Mouse (Mus musculus) CH12.LX (cell line): Measurements from ENCODE around the gene Gpatch2. TPM values are rescaled to one million over a fixed set of nuclear protein-coding genes. Genes with fewer than 3 reads are reported as not detected.

ENCODE experiments used
- DNase-seq: peaks from one replicate; pipeline ENCODE4 v3.0.0-alpha.2; 2013; ENCODE audit errors: extremely low read depth
- H3K27ac ChIP-seq: 2 replicates; pipeline ENCODE4 v1.5.1; 2012; ENCODE audit warnings: low read depth, mild to moderate bottlenecking, control low read depth, moderate library complexity; ENCODE audit not compliant: insufficient read depth
- H3K27me3 ChIP-seq: replicated peaks from 2 replicates; pipeline ENCODE3; 2012; ENCODE audit warnings: inconsistent platforms
- H3K36me3 ChIP-seq, 2 experiments: replicated peaks in 1 of 2; 2 replicates each; pipeline versions ENCODE3 to v1.6.1; 2012; ENCODE audit warnings: inconsistent platforms in 1 of 2, low read length in 1 of 2, mild to moderate bottlenecking in 1 of 2, mixed read lengths in 1 of 2, moderate library complexity in 1 of 2; ENCODE audit not compliant: control insufficient read depth in 1 of 2, insufficient read depth in 1 of 2
- H3K4me1 ChIP-seq, 2 experiments: 2 replicates each; pipeline ENCODE4 v1.6.1; 2012; ENCODE audit warnings: inconsistent platforms in 1 of 2, moderate library complexity in 1 of 2; ENCODE audit not compliant: insufficient read depth in 2 of 2, control insufficient read depth in 1 of 2
- H3K4me2 ChIP-seq: 2 replicates; pipeline ENCODE4 v1.6.1; 2012; ENCODE audit warnings: low read depth, mild to moderate bottlenecking, control low read depth; ENCODE audit not compliant: poor library complexity, insufficient read depth, severe bottlenecking
- H3K4me3 ChIP-seq, 3 experiments: fragments of 150-350 bp in 1 of 3; sonication (generic) in 1 of 3; replicated peaks in 1 of 3; 2 replicates each; pipeline versions ENCODE3 to v1.5.1; 2011 to 2012; ENCODE audit warnings: low read depth in 2 of 3, low read length in 2 of 3, mild to moderate bottlenecking in 2 of 3, moderate library complexity in 2 of 3, control low read depth in 1 of 3, improper control_type of control experiment in 1 of 3, inconsistent platforms in 1 of 3, mixed read lengths in 1 of 3; ENCODE audit not compliant: poor library complexity in 1 of 3
- H3K79me2 ChIP-seq: replicated peaks from 2 replicates; pipeline ENCODE4 v1.6.1; 2012; ENCODE audit warnings: mild to moderate bottlenecking, moderate library complexity; ENCODE audit not compliant: control insufficient read depth, poor library complexity, insufficient read depth, severe bottlenecking; ENCODE audit errors: extremely low read depth
- H3K9ac ChIP-seq: 2 replicates; pipeline ENCODE4 v1.6.1; 2012; ENCODE audit warnings: low read depth, mild to moderate bottlenecking, control low read depth, moderate library complexity; ENCODE audit not compliant: insufficient read depth
- H3K9me3 ChIP-seq: replicated peaks from 2 replicates; pipeline ENCODE3; 2012; ENCODE audit warnings: low read length, inconsistent platforms, mixed read lengths
- BHLHE40 ChIP-seq: IDR thresholded peaks from 2 replicates; pipeline ENCODE4 v1.6.1; 2011; ENCODE audit warnings: mild to moderate bottlenecking, low read depth, low read length, improper control_type of control experiment
- CHD1 ChIP-seq: IDR thresholded peaks from 2 replicates; pipeline ENCODE4 v1.6.1; 2012; ENCODE audit warnings: low read depth, low read length, improper control_type of control experiment, inconsistent platforms
- CHD2 ChIP-seq: IDR thresholded peaks from 2 replicates; pipeline ENCODE4 v1.6.1; 2011; ENCODE audit warnings: low read length, improper control_type of control experiment
- CTCF ChIP-seq, 2 experiments: IDR thresholded peaks in 1 of 2; conservative IDR thresholded peaks in 1 of 2; 2 replicates each; pipeline ENCODE4 v1.5.1; 2011 to 2012; ENCODE audit warnings: low read depth in 2 of 2, low read length in 2 of 2, improper control_type of control experiment in 1 of 2, inconsistent platforms in 1 of 2, mild to moderate bottlenecking in 1 of 2, moderate library complexity in 1 of 2
- E2F4 ChIP-seq: IDR thresholded peaks from 2 replicates; pipeline ENCODE4 v1.6.1; 2011; ENCODE audit warnings: low read depth, low read length, improper control_type of control experiment; ENCODE audit not compliant: insufficient replicate concordance
- ELF1 ChIP-seq: IDR thresholded peaks from 2 replicates; pipeline ENCODE4 v1.6.1; 2014; ENCODE audit warnings: low read depth, mild to moderate bottlenecking, inconsistent platforms, low read length, improper control_type of control experiment
- EP300 ChIP-seq: IDR thresholded peaks from 2 replicates; pipeline ENCODE4 v1.6.1; 2011; ENCODE audit warnings: low read length, improper control_type of control experiment
- ETS1 ChIP-seq: conservative IDR thresholded peaks from 2 replicates; pipeline ENCODE4 v1.6.1; 2012; ENCODE audit warnings: low read depth, mild to moderate bottlenecking, inconsistent platforms, low read length, improper control_type of control experiment, moderate library complexity
- GABPA ChIP-seq: IDR thresholded peaks from 2 replicates; pipeline ENCODE4 v1.6.1; 2012; ENCODE audit warnings: low read depth, low read length, improper control_type of control experiment, inconsistent platforms; ENCODE audit not compliant: insufficient replicate concordance
- HCFC1 ChIP-seq: IDR thresholded peaks from 2 replicates; pipeline ENCODE4 v1.6.1; 2012; ENCODE audit warnings: low read depth, mild to moderate bottlenecking, inconsistent platforms, low read length, improper control_type of control experiment
- IRF4 ChIP-seq: IDR thresholded peaks from 2 replicates; pipeline ENCODE4 v1.6.1; 2014; ENCODE audit warnings: low read depth, mild to moderate bottlenecking, inconsistent platforms, low read length, improper control_type of control experiment
- JUN ChIP-seq: IDR thresholded peaks from 2 replicates; pipeline ENCODE4 v1.6.1; 2011; ENCODE audit warnings: low read depth, mild to moderate bottlenecking, low read length, improper control_type of control experiment, moderate library complexity; ENCODE audit not compliant: insufficient read depth
- JUND ChIP-seq: conservative IDR thresholded peaks from 2 replicates; pipeline ENCODE4 v1.6.1; 2011; ENCODE audit warnings: low read depth, low read length, improper control_type of control experiment
- KAT2A ChIP-seq: IDR thresholded peaks from 2 replicates; pipeline ENCODE4 v1.6.1; 2012; ENCODE audit warnings: low read length, improper control_type of control experiment, inconsistent platforms; ENCODE audit not compliant: insufficient replicate concordance
- MAFK ChIP-seq: IDR thresholded peaks from 2 replicates; pipeline ENCODE4 v1.6.1; 2011; ENCODE audit warnings: low read length, improper control_type of control experiment; ENCODE audit not compliant: insufficient replicate concordance
- MAX ChIP-seq: IDR thresholded peaks from 2 replicates; pipeline ENCODE4 v1.6.1; 2011; ENCODE audit warnings: low read length, improper control_type of control experiment
- MAZ ChIP-seq: IDR thresholded peaks from 2 replicates; pipeline ENCODE4 v1.6.1; 2012; ENCODE audit warnings: low read depth, mild to moderate bottlenecking, inconsistent platforms, low read length, improper control_type of control experiment, moderate library complexity
- MEF2A ChIP-seq: IDR thresholded peaks from 2 replicates; pipeline ENCODE4 v1.6.1; 2014; ENCODE audit warnings: low read depth, mild to moderate bottlenecking, inconsistent platforms, low read length, improper control_type of control experiment, borderline replicate concordance
- MXI1 ChIP-seq: IDR thresholded peaks from 2 replicates; pipeline ENCODE4 v1.6.1; 2011; ENCODE audit warnings: mild to moderate bottlenecking, low read depth, low read length, improper control_type of control experiment
- MYC ChIP-seq: IDR thresholded peaks from 2 replicates; pipeline ENCODE4 v1.6.1; 2011; ENCODE audit warnings: low read depth, mild to moderate bottlenecking, improper control_type of control experiment, low read length
- NELFE ChIP-seq: IDR thresholded peaks from 2 replicates; pipeline ENCODE4 v1.6.1; 2011; ENCODE audit warnings: low read depth, low read length, improper control_type of control experiment
- NRF1 ChIP-seq: IDR thresholded peaks from 2 replicates; pipeline ENCODE4 v1.6.1; 2014; ENCODE audit warnings: low read depth, mild to moderate bottlenecking, inconsistent platforms, low read length, improper control_type of control experiment, moderate library complexity
- PAX5 ChIP-seq: IDR thresholded peaks from 2 replicates; pipeline ENCODE4 v1.6.1; 2012; ENCODE audit warnings: low read length, inconsistent platforms, mixed read lengths
- POLR2A ChIP-seq: IDR thresholded peaks from 2 replicates; pipeline ENCODE4 v1.6.1; 2011; ENCODE audit warnings: low read depth, mild to moderate bottlenecking, improper control_type of control experiment, low read length
- POLR2AphosphoS2 ChIP-seq: IDR thresholded peaks from 2 replicates; pipeline ENCODE4 v1.6.1; 2011; ENCODE audit warnings: low read depth, low read length, improper control_type of control experiment
- RAD21 ChIP-seq: IDR thresholded peaks from 2 replicates; pipeline ENCODE4 v1.6.1; 2011; ENCODE audit warnings: low read depth, mild to moderate bottlenecking, low read length, improper control_type of control experiment, moderate library complexity
- RCOR1 ChIP-seq: conservative IDR thresholded peaks from 2 replicates; pipeline ENCODE4 v1.6.1; 2012; ENCODE audit warnings: low read depth, mild to moderate bottlenecking, inconsistent platforms, low read length, improper control_type of control experiment
- SIN3A ChIP-seq: IDR thresholded peaks from 2 replicates; pipeline ENCODE4 v1.6.1; 2012; ENCODE audit warnings: low read length, improper control_type of control experiment, inconsistent platforms
- SMC3 ChIP-seq: IDR thresholded peaks from 2 replicates; pipeline ENCODE4 v1.6.1; 2011; ENCODE audit warnings: low read depth, low read length, improper control_type of control experiment
- TBP ChIP-seq: conservative IDR thresholded peaks from 2 replicates; pipeline ENCODE4 v1.6.1; 2011; ENCODE audit warnings: low read depth, low read length, improper control_type of control experiment
- TCF12 ChIP-seq: IDR thresholded peaks from 2 replicates; pipeline ENCODE4 v1.6.1; 2014; ENCODE audit warnings: low read depth, mild to moderate bottlenecking, inconsistent platforms, low read length, improper control_type of control experiment
- UBTF ChIP-seq: IDR thresholded peaks from 2 replicates; pipeline ENCODE4 v1.6.1; 2012; ENCODE audit warnings: low read depth, mild to moderate bottlenecking, inconsistent platforms, low read length, improper control_type of control experiment, moderate library complexity
- USF1 ChIP-seq: IDR thresholded peaks from 2 replicates; pipeline ENCODE4 v1.6.1; 2014; ENCODE audit warnings: low read depth, mild to moderate bottlenecking, inconsistent platforms, low read length, improper control_type of control experiment
- USF2 ChIP-seq: conservative IDR thresholded peaks from 2 replicates; pipeline ENCODE4 v1.6.1; 2011; ENCODE audit warnings: low read depth, low read length, improper control_type of control experiment
- ZC3H11A ChIP-seq: IDR thresholded peaks from 2 replicates; pipeline ENCODE4 v1.6.1; 2012; ENCODE audit warnings: low read depth, mild to moderate bottlenecking, inconsistent platforms, low read length, improper control_type of control experiment
- ZKSCAN1 ChIP-seq: IDR thresholded peaks from 2 replicates; pipeline ENCODE4 v1.6.1; 2012; ENCODE audit warnings: low read depth, inconsistent platforms, low read length, improper control_type of control experiment, borderline replicate concordance
- ZMIZ1 ChIP-seq: IDR thresholded peaks from 2 replicates; pipeline ENCODE4 v1.6.1; 2012; ENCODE audit warnings: low read depth, mild to moderate bottlenecking, inconsistent platforms, low read length, improper control_type of control experiment
- ZNF384 ChIP-seq: IDR thresholded peaks from 2 replicates; pipeline ENCODE4 v1.6.1; 2012; ENCODE audit warnings: low read depth, low read length, improper control_type of control experiment, inconsistent platforms
- dilution Hi-C: fragments of 300-500 bp; cut with MboI; formaldehyde crosslinking; loops from 2 replicates; pipeline ENCODE4 v1.14.3; 2020; ENCODE audit warnings: low sequenced_read_pairs; ENCODE audit not compliant: extremely low pct_unique_long_range_greater_than_20kb, extremely low pct_ligation_motif_present
- in situ Hi-C: fragments of 300-500 bp; cut with MboI; formaldehyde crosslinking; loops from 3 replicates; pipeline ENCODE4 v1.14.3; 2019; ENCODE audit warnings: low sequenced_read_pairs, low pct_ligation_motif_present, low pct_unique_long_range_greater_than_20kb, mixed read lengths
- polyA plus RNA-seq: library from polyadenylated mRNA; unstranded; fragments of >175 nt; gene quantifications from 2 replicates; pipeline ENCODE4 v1.2.1, GENCODE M21; 2012; ENCODE audit warnings: low read depth; ENCODE audit not compliant: insufficient read length
- total RNA-seq, 2 experiments: library from RNA; depleted of rRNA; stranded (reverse); fragments of 300-350 nt in 1 of 2; fragments of >200 nt in 1 of 2; gene quantifications; 2 replicates each; pipeline ENCODE4 v1.2.3; 2012 to 2014

Gpatch2 gene
- total RNA-seq (2012; rRNA removed), result 15.4 TPM in 2 replicates
- 14.1 and 14.9 TPM in 2 replicates for total RNA-seq (2014; rRNA removed)
- polyA plus RNA-seq, result 17.0 and 20.9 TPM in 2 replicates

DNA sequence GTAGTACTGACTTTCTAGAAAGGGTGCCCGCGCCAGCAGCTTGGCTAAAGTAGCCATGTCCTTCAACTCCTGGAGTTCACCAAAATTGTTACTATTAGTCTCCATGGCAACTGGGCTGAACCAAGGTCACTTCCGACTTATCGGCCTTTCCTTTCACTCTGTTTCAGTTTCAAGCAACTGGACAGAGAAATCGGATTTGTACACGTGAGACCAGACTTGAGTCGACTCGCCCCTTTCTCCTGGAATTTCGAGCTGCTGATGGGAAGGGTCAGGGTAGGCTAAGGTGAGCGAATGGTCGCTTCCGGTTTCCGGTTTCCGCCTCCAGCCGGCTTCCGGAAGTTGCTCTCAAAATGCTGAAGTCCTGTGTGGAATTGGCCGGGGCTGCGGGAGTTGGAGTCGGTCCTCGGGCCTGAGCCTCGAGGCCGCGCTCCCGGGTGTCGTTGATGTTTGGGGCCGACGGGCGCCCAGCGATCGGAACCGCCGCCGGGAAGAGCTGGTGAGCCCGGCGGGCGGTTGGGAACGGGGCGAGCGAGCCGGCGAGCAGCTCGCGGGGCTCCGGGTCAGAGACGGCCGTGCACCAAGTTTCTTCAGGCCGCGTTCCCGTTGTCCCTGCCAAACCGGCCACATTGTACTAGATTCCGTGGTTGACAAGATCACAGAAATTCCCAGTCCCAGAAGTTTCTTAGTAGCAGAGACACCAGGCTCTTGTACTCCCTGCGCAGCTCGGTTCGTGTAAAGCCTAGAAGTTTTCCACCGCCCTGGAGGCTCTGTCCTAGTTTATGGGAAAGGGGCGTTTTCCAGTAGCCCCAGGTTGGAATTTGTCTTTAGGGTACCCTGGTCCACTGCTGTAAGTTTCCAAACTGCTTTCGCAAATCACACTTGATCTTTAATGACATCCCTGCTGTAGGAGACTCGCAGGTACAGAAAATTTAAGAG is at the start of gene Gpatch2, which contains the start of gene Spata17:
Gene Gpatch2 (plus strand): TSS at position 328 of the 936 bp plus-strand sequence.
Gene Spata17 (minus strand): TSS at position 285 of the 936 bp plus-strand sequence.
- peak within 1 kb of the TSS; percentile 68 to 82 (median 78) for H3K4me3 ChIP-seq
- in situ Hi-C loops, result no loop called here
- peak within 1 kb of the TSS; percentile 97 for H3K4me2 ChIP-seq
- H3K27me3 ChIP-seq, result no peaks in the 10 kb centered on the region
- H3K27ac ChIP-seq, result no peak within 1 kb of the TSS
- dilution Hi-C loops, result no loop called here
- H3K9me3 ChIP-seq, result no peaks in the 10 kb centered on the region
- H3K4me1 ChIP-seq, result peaks cover 3 to 20% of the 10 kb centered on the region in 2 experiments; a peak in 3 of 4 replicates
- H3K79me2 ChIP-seq, result peaks cover 14% of the 10 kb centered on the region
- DNase-seq, result peak; percentile 78
- H3K36me3 ChIP-seq, result peaks cover 0 to 9% of the 10 kb centered on the region in 2 experiments
- TF ChIP-seq MAZ (no peak), BHLHE40 (peak; percentile 54), TBP (peak; percentile 59; the same call in 1 of the 2 replicates), PAX5 (no peak), NELFE (peak; percentile 70), UBTF (no peak), JUND (no peak), HCFC1 (peak; percentile 80), RAD21 (no peak), MYC (no peak), ELF1 (peak; percentile 94), NRF1 (no peak), CTCF (conservative IDR thresholded peaks at IDR 0.05 in 1 of 2, IDR thresholded peaks at IDR 0.05 in 1 of 2; ENCODE audit: low read depth in 2 of 2, low read length in 2 of 2) (no peak), JUN (no peak), SIN3A (peak; percentile 91), IRF4 (peak; percentile 28; the same call in 1 of the 2 replicates), MXI1 (peak; percentile 92), POLR2A (peak; percentile 84), USF2 (no peak), KAT2A (no peak), SMC3 (no peak), RCOR1 (no peak), E2F4 (no peak), CHD1 (peak; percentile 99), MAFK (no peak), ZMIZ1 (no peak), EP300 (no peak), ZC3H11A (no peak), ZKSCAN1 (no peak), ZNF384 (no peak), GABPA (no peak), MAX (0 out of 2 replicates have a peak, but pooled peaks have one; percentile 25), ETS1 (peak; percentile 23; the same call in 1 of the 2 replicates), POLR2AphosphoS2 (no peak), USF1 (no peak), MEF2A (peak; percentile 35; the same call in 1 of the 2 replicates), CHD2 (no peak), TCF12 (peak; percentile 79)
- H3K9ac ChIP-seq, result peak within 1 kb of the TSS; percentile 74
